Mouse (Mus musculus) liver, embryonic 12.5 days (tissue): ENCODE data around the gene Ino80. TPM values are rescaled to one million over a fixed set of nuclear protein-coding genes. Genes with fewer than 3 reads are reported as not detected.

Experiments used
- ATAC-seq: fragments of 200-750 bp; cut with Nextera tagmentation; 2 replicates; pipeline ENCODE4 v1.8.0; 2017; ENCODE audit warnings: moderate number of reproducible peaks, mild to moderate bottlenecking, moderate library complexity
- H3K27ac ChIP-seq: fragments of 300-500 bp; sonication (generic); 2 replicates; pipeline ENCODE4 v1.5.1; 2016; ENCODE audit warnings: mild to moderate bottlenecking
- H3K27me3 ChIP-seq: fragments of 300-500 bp; sonication (generic); replicated peaks from 2 replicates; pipeline ENCODE4 v1.6.1; 2016; ENCODE audit warnings: mild to moderate bottlenecking, moderate library complexity
- H3K36me3 ChIP-seq: fragments of 300-500 bp; sonication (generic); 2 replicates; pipeline ENCODE4 v1.6.1; 2016; ENCODE audit warnings: mild to moderate bottlenecking, moderate library complexity
- H3K4me1 ChIP-seq: fragments of 300-500 bp; sonication (generic); 2 replicates; pipeline ENCODE4 v1.6.1; 2016
- H3K4me2 ChIP-seq: fragments of 300-500 bp; sonication (generic); 2 replicates; pipeline ENCODE4 v1.6.1; 2016; ENCODE audit warnings: mild to moderate bottlenecking, moderate library complexity
- H3K4me3 ChIP-seq: fragments of 300-500 bp; sonication (generic); 2 replicates; pipeline ENCODE4 v1.5.1; 2016; ENCODE audit warnings: mild to moderate bottlenecking, moderate library complexity
- H3K9ac ChIP-seq: fragments of 300-500 bp; sonication (generic); 2 replicates; pipeline ENCODE4 v1.6.1; 2016; ENCODE audit warnings: mild to moderate bottlenecking, moderate library complexity
- H3K9me3 ChIP-seq: fragments of 300-500 bp; sonication (generic); replicated peaks from 2 replicates; pipeline ENCODE4 v1.6.1; 2016; ENCODE audit warnings: mild to moderate bottlenecking, moderate library complexity
- WGBS: fragments of 180-500 bp; shearing (Covaris S2); methylation state at CpG from one replicate; pipeline ENCODE4 v1.1.7; 2016; ENCODE audit not compliant: insufficient replicate concordance; 5-methylcytosine and 5-hydroxymethylcytosine counted together
- polyA plus RNA-seq: library from polyadenylated mRNA; unstranded; fragments of >200 nt; fragmentation: Nextera tagmentation; extraction: Ambion mirVana; gene quantifications from 2 replicates; pipeline ENCODE4 v1.2.1, GENCODE M21; 2016

Ino80 gene
- polyA plus RNA-seq, 1 experiment from 2014 or later: 2.9 TPM

- Histone ChIP-seq H3K4me2 (no peak overlapping the region), H3K36me3 (peaks cover 98% of the 10 kb centered on the region), H3K27ac (no peak overlapping the region), H3K9me3 (no peaks in the 10 kb centered on the region), H3K27me3 (no peaks in the 10 kb centered on the region), H3K9ac (no peak overlapping the region), H3K4me3 (no peak overlapping the region), H3K4me1 (no peaks in the 10 kb centered on the region)
- 72% methylated on average over 9 of the region's 9 CpGs for WGBS
- ATAC-seq: no peak
These were observed 100.2 kb downstream of the Ino80 start for GRCm38 (mm10) chr2:119377286-119377685.

GRCm38 (mm10) chr2:119370116-119370515, 107.4 kb downstream of the Ino80 start:
- WGBS: 86% methylated on average over 10 of the region's 10 CpGs
- H3K9me3 ChIP-seq: no peaks in the 10 kb centered on the region
- no peak overlapping the region for H3K9ac ChIP-seq
- H3K4me2 ChIP-seq: no peak overlapping the region
- H3K27ac ChIP-seq: no peak overlapping the region
- H3K4me1 ChIP-seq: no peaks in the 10 kb centered on the region
- no peaks in the 10 kb centered on the region for H3K27me3 ChIP-seq
- no peak overlapping the region for H3K4me3 ChIP-seq
- ATAC-seq: no peak
- peaks cover 67% of the 10 kb centered on the region for H3K36me3 ChIP-seq

GRCm38 (mm10) chr2:119367346-119367745, 110.1 kb downstream of the Ino80 start:
- ATAC-seq: no peak
- no peak overlapping the region for H3K27ac ChIP-seq
- no peak overlapping the region for H3K4me2 ChIP-seq
- no peak overlapping the region for H3K9ac ChIP-seq
- 67% methylated on average over 3 of the region's 3 CpGs for WGBS
- no peaks in the 10 kb centered on the region for H3K4me1 ChIP-seq
- H3K27me3 ChIP-seq: 0 out of 2 replicates have a peak, but pooled peaks cover 3% of the 10 kb centered on the region
- H3K4me3 ChIP-seq: no peak overlapping the region
- no peaks in the 10 kb centered on the region for H3K9me3 ChIP-seq
- peaks cover 40% of the 10 kb centered on the region for H3K36me3 ChIP-seq

GRCm38 (mm10) chr2:119364969-119365368, 112.5 kb downstream of the Ino80 start:
- Histone ChIP-seq H3K4me2 (no peak overlapping the region), H3K4me1 (peaks cover under 1% of the 10 kb centered on the region), H3K36me3 (peaks cover 18% of the 10 kb centered on the region), H3K9me3 (no peaks in the 10 kb centered on the region), H3K27me3 (0 out of 2 replicates have a peak, but pooled peaks cover 3% of the 10 kb centered on the region), H3K27ac (no peak overlapping the region), H3K9ac (no peak overlapping the region), H3K4me3 (no peak overlapping the region)
- no peak for ATAC-seq
- WGBS: 77% methylated on average over 3 of the region's 3 CpGs

- H3K36me3 ChIP-seq: 0 out of 2 replicates have a peak, but pooled peaks cover 2% of the 10 kb centered on the region
- H3K4me2 ChIP-seq: no peak overlapping the region
- 0 out of 2 replicates have a peak, but pooled peaks cover 6% of the 10 kb centered on the region for H3K27me3 ChIP-seq
- H3K9ac ChIP-seq: no peak overlapping the region
- no peak overlapping the region for H3K4me3 ChIP-seq
- no peak for ATAC-seq
- peaks cover 24% of the 10 kb centered on the region for H3K4me1 ChIP-seq
- no peak overlapping the region for H3K27ac ChIP-seq
- H3K9me3 ChIP-seq: no peaks in the 10 kb centered on the region
- WGBS: 20% methylated on average over 2 of the region's 2 CpGs
These were observed 117.7 kb downstream of the Ino80 start for GRCm38 (mm10) chr2:119359721-119360291.

- H3K9ac ChIP-seq: no peak overlapping the region
- no peak overlapping the region for H3K4me3 ChIP-seq
- 40% methylated on average over 6 of the region's 6 CpGs for WGBS
- peaks cover 17% of the 10 kb centered on the region for H3K27me3 ChIP-seq
- no peak overlapping the region for H3K27ac ChIP-seq
- peaks cover 24% of the 10 kb centered on the region for H3K4me1 ChIP-seq
- H3K36me3 ChIP-seq: peaks cover 2% of the 10 kb centered on the region; the same call in 1 of the 2 replicates
- ATAC-seq: no peak
- no peaks in the 10 kb centered on the region for H3K9me3 ChIP-seq
- no peak overlapping the region for H3K4me2 ChIP-seq
These were observed 119.2 kb downstream of the Ino80 start for GRCm38 (mm10) chr2:119358249-119358648.

GRCm38 (mm10) chr2:119356805-119357204, 120.7 kb downstream of the Ino80 start:
- H3K9ac ChIP-seq: no peak overlapping the region
- H3K27me3 ChIP-seq: peaks cover 29% of the 10 kb centered on the region
- no peak overlapping the region for H3K27ac ChIP-seq
- ATAC-seq: no peak; the same call in 1 of the 2 replicates
- 58% methylated on average over 5 of the region's 5 CpGs for WGBS
- no peaks in the 10 kb centered on the region for H3K9me3 ChIP-seq
- peaks cover 26% of the 10 kb centered on the region for H3K4me1 ChIP-seq
- H3K36me3 ChIP-seq: peaks cover under 1% of the 10 kb centered on the region; the same call in 1 of the 2 replicates
- H3K4me2 ChIP-seq: no peak overlapping the region
- no peak overlapping the region for H3K4me3 ChIP-seq

GRCm38 (mm10) chr2:119356310-119356709, 121.2 kb downstream of the Ino80 start:
- Histone ChIP-seq H3K4me2 (no peak overlapping the region), H3K27me3 (peaks cover 34% of the 10 kb centered on the region), H3K4me1 (peaks cover 30% of the 10 kb centered on the region), H3K9me3 (no peaks in the 10 kb centered on the region), H3K27ac (no peak overlapping the region), H3K9ac (no peak overlapping the region), H3K36me3 (no peaks in the 10 kb centered on the region; the same call in 1 of the 2 replicates), H3K4me3 (no peak overlapping the region)
- no peak for ATAC-seq

- Histone ChIP-seq H3K9ac (no peak overlapping the region), H3K4me1 (peaks cover 36% of the 10 kb centered on the region), H3K4me3 (no peak overlapping the region), H3K27me3 (peaks cover 40% of the 10 kb centered on the region), H3K4me2 (no peak overlapping the region), H3K9me3 (no peaks in the 10 kb centered on the region), H3K27ac (no peak overlapping the region), H3K36me3 (no peaks in the 10 kb centered on the region; the same call in 1 of the 2 replicates)
- WGBS: 43% methylated on average over 7 of the region's 7 CpGs
- no peak for ATAC-seq
These were observed 121.8 kb downstream of the Ino80 start for GRCm38 (mm10) chr2:119355651-119356050.

GRCm38 (mm10) chr2:119355089-119355488, 122.4 kb downstream of the Ino80 start:
- Histone ChIP-seq H3K4me3 (no peak overlapping the region), H3K36me3 (no peaks in the 10 kb centered on the region; the same call in 1 of the 2 replicates), H3K9ac (no peak overlapping the region), H3K9me3 (no peaks in the 10 kb centered on the region), H3K4me2 (no peak overlapping the region), H3K4me1 (peaks cover 40% of the 10 kb centered on the region), H3K27me3 (peaks cover 46% of the 10 kb centered on the region), H3K27ac (no peak overlapping the region)
- 75% methylated on average over 3 of the region's 3 CpGs for WGBS
- no peak for ATAC-seq

GRCm38 (mm10) chr2:119353707-119354106, 123.8 kb downstream of the Ino80 start:
- H3K9ac ChIP-seq: no peak overlapping the region
- H3K9me3 ChIP-seq: no peaks in the 10 kb centered on the region
- no peak overlapping the region for H3K4me3 ChIP-seq
- 79% methylated on average over 8 of the region's 8 CpGs for WGBS
- H3K4me2 ChIP-seq: no peak overlapping the region
- no peak overlapping the region for H3K27ac ChIP-seq
- ATAC-seq: no peak
- no peaks in the 10 kb centered on the region; the same call in 1 of the 2 replicates for H3K36me3 ChIP-seq
- peaks cover 29% of the 10 kb centered on the region for H3K4me1 ChIP-seq
- H3K27me3 ChIP-seq: peaks cover 58% of the 10 kb centered on the region

- Histone ChIP-seq H3K4me2 (peak within 1 kb of the TSS; percentile 89), H3K36me3 (no peaks in the 10 kb centered on the region; the same call in 1 of the 2 replicates), H3K27me3 (peaks cover 56% of the 10 kb centered on the region), H3K9ac (peak within 1 kb of the TSS; percentile 67), H3K4me3 (peak within 1 kb of the TSS; percentile 69), H3K4me1 (peaks cover 17% of the 10 kb centered on the region), H3K27ac (no peak within 1 kb of the TSS), H3K9me3 (no peaks in the 10 kb centered on the region)
- peak; percentile 94 for ATAC-seq
- WGBS: 7% methylated on average over 58 of the region's 58 CpGs
These were observed 126.7 kb downstream of the Ino80 start, which contains the start of gene Chac1 for GRCm38 (mm10) chr2:119350555-119351486. Gene Chac1, plus strand, starts transcription at chr2:119351229.
